Mouse (Mus musculus) spleen, postnatal 14 days (tissue): Measurements from ENCODE around the gene Psip1.

Experiments
- DNase-seq, 2 experiments: peaks; one replicate each; pipeline ENCODE4 v3.0.0; 2021 to 2022; ENCODE audit warnings: low spot score in 2 of 2

Psip1 gene

DNA sequence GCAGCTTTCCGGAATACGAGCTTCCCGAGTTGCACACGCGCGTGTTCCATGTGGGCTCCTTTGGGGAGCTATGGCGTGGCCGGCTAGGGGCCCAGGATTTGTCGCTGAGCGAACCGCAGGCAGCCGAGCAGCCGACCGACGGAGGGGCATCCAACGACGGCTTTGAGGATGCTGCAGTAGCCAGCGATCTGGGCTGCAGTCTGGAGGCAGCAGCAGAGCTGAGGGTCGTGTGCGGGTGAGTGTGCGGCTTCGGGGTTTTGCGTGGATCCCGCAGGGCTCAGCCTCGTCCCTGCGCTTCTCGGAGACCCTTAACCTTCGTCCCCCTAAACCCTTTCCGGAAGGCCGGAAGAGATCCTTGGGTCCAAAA, 68.5 kb downstream of the Psip1 start:
- DNase-seq, result no peak

- DNase-seq, result peak; percentile 90 to 94
Observed at GRCm38 (mm10) chr4:83417160-83417819, 69.0 kb downstream of the Psip1 start, which contains the start of gene Snapc3. Gene Snapc3 (plus strand): TSS chr4:83417724.

DNA sequence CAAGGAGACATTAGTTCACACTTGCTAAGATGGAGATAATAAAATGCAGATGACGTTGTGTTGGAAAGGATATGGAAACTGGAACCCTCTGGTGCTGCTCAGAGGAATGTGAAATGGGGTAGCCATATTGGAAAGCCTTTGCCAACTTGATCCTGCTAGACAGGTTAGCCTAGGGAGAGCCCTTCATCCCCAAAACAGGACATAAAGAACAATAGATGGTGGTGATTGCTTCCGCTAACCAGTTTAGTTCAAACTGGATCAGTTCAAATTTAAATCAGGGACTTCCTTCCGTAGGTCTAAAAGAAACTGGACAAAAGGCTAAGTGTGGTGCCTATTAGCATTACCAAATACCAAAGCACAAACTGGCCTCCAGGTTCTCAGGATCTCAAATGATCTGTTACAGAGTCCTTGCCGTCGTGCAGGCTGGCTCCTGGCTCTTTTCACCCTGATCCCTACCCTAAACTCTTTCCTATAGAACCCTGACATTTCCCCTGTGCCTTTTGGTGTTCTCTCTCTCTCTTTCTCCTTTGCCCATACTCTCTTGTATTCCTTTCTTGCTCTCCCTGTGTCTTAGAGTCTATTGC, 71.9 kb downstream of the Psip1 start:
- no peak for DNase-seq

GRCm38 (mm10) chr4:83412060-83412459, 74.2 kb downstream of the Psip1 start:
- no peak for DNase-seq

- DNase-seq, result no peak
Observed at GRCm38 (mm10) chr4:83409867-83410505, 76.3 kb downstream of the Psip1 start.

- DNase-seq, result no peak
Observed at GRCm38 (mm10) chr4:83407688-83408087, 78.6 kb downstream of the Psip1 start.
